Mouse (Mus musculus): ENCODE measurements around the gene Gm14862.

GRCm38 (mm10) chrX:9303455-9303854, 46.8 kb upstream of the Gm14862 start:
- TF ChIP-seq POLR2A (IDR thresholded peaks at IDR 0.05; ENCODE audit: borderline replicate concordance, insufficient read depth, low read length) (no peak), CTCF (IDR thresholded peaks at IDR 0.05; ENCODE audit: borderline replicate concordance, insufficient read depth, low read depth, low read length) (no peak)

All from cerebellum, adult 2 months (tissue).